Mouse (Mus musculus): Measurements from ENCODE around the gene Atg7. TPM values are rescaled to one million over a fixed set of nuclear protein-coding genes. Genes with fewer than 3 reads are reported as not detected.

Gene Atg7
- polyA plus RNA-seq, 1 experiment from 2014 or later: 16.8 TPM

GRCm38 (mm10) chr6:114737931-114738759 lies 95.2 kb downstream of the Atg7 start:
- Histone ChIP-seq H3K27ac (replicated peaks) (no peak overlapping the region), H3K27me3 (replicated peaks) (no peaks in the 10 kb centered on the region), H3K9me3 (replicated peaks) (0 out of 2 replicates have a peak, but pooled peaks cover 5% of the 10 kb centered on the region), H3K36me3 (peaks cover 11% of the 10 kb centered on the region; the same call in 1 of the 2 replicates), H3K4me3 (replicated peaks) (peak overlapping the region; percentile 26), H3K9ac (replicated peaks) (peak overlapping the region; percentile 46; the same call in 1 of the 2 replicates), H3K4me2 (peak overlapping the region; percentile 57), H3K4me1 (peaks cover 15% of the 10 kb centered on the region)
- WGBS: 15% methylated on average over 43 of the region's 46 CpGs
- peak; percentile 74 for ATAC-seq (ENCODE audit: low FRiP score)

GRCm38 (mm10) chr6:114738760-114739112 lies 95.8 kb downstream of the Atg7 start:
- H3K27ac ChIP-seq (replicated peaks): no peak overlapping the region
- no peak; the same call in 1 of the 2 replicates for ATAC-seq (ENCODE audit: low FRiP score)
- WGBS: 82% methylated on average over 4 of the region's 4 CpGs

GRCm38 (mm10) chr6:114742209-114743003 lies 99.5 kb downstream of the Atg7 start:
- 96% methylated on average over 12 of the region's 12 CpGs for WGBS
- no peak overlapping the region for H3K4me2 ChIP-seq
- H3K9me3 ChIP-seq (replicated peaks): 0 out of 2 replicates have a peak, but pooled peaks cover 5% of the 10 kb centered on the region
- H3K4me3 ChIP-seq (replicated peaks): no peak overlapping the region
- H3K27ac ChIP-seq (replicated peaks): no peak overlapping the region
- no peak for ATAC-seq (ENCODE audit: low FRiP score)
- H3K27me3 ChIP-seq (replicated peaks): no peaks in the 10 kb centered on the region
- peaks cover 10% of the 10 kb centered on the region for H3K4me1 ChIP-seq
- H3K9ac ChIP-seq (replicated peaks): no peak overlapping the region
- H3K36me3 ChIP-seq: peaks cover 11% of the 10 kb centered on the region; the same call in 1 of the 2 replicates

More at GRCm38 (mm10) chr6:114738760-114739112, 95.8 kb downstream of the Atg7 start:
- Histone ChIP-seq H3K36me3 (peaks cover 11% of the 10 kb centered on the region; the same call in 1 of the 2 replicates), H3K4me1 (peaks cover 15% of the 10 kb centered on the region), H3K9ac (replicated peaks) (peak overlapping the region; percentile 46; the same call in 1 of the 2 replicates), H3K9me3 (replicated peaks) (0 out of 2 replicates have a peak, but pooled peaks cover 5% of the 10 kb centered on the region), H3K4me2 (peak overlapping the region; percentile 57), H3K27me3 (replicated peaks) (no peaks in the 10 kb centered on the region), H3K4me3 (replicated peaks) (peak overlapping the region; percentile 26; the same call in 1 of the 2 replicates)

- peaks cover 7% of the 10 kb centered on the region for H3K4me1 ChIP-seq
- H3K9ac ChIP-seq (replicated peaks): no peak overlapping the region
- WGBS: 94% methylated on average over 8 of the region's 8 CpGs
- H3K27me3 ChIP-seq (replicated peaks): no peaks in the 10 kb centered on the region
- H3K36me3 ChIP-seq: peaks cover 11% of the 10 kb centered on the region; the same call in 1 of the 2 replicates
- H3K9me3 ChIP-seq (replicated peaks): 0 out of 2 replicates have a peak, but pooled peaks cover 5% of the 10 kb centered on the region
- no peak for ATAC-seq (ENCODE audit: low FRiP score)
- H3K27ac ChIP-seq (replicated peaks): no peak overlapping the region
- H3K4me2 ChIP-seq: no peak overlapping the region
- H3K4me3 ChIP-seq (replicated peaks): no peak overlapping the region
These were observed 100.2 kb downstream of the Atg7 start for GRCm38 (mm10) chr6:114743126-114743525.

- H3K4me1 ChIP-seq: no peaks in the 10 kb centered on the region
- H3K27ac ChIP-seq (replicated peaks): no peak overlapping the region
- ATAC-seq (ENCODE audit: low FRiP score): no peak
- H3K27me3 ChIP-seq (replicated peaks): no peaks in the 10 kb centered on the region
- H3K36me3 ChIP-seq: peaks cover 11% of the 10 kb centered on the region; the same call in 1 of the 2 replicates
- H3K4me2 ChIP-seq: no peak overlapping the region
- no peak overlapping the region for H3K4me3 ChIP-seq (replicated peaks)
- WGBS: 87% methylated on average over 2 of the region's 2 CpGs
- H3K9me3 ChIP-seq (replicated peaks): 0 out of 2 replicates have a peak, but pooled peaks cover 5% of the 10 kb centered on the region
- H3K9ac ChIP-seq (replicated peaks): no peak overlapping the region
These were observed 100.9 kb downstream of the Atg7 start for GRCm38 (mm10) chr6:114743845-114744244.

- Histone ChIP-seq H3K27me3 (replicated peaks) (no peaks in the 10 kb centered on the region), H3K9me3 (replicated peaks) (0 out of 2 replicates have a peak, but pooled peaks cover 5% of the 10 kb centered on the region), H3K36me3 (0 out of 2 replicates have a peak, but pooled peaks cover 4% of the 10 kb centered on the region), H3K4me1 (no peaks in the 10 kb centered on the region), H3K9ac (replicated peaks) (no peak overlapping the region), H3K27ac (replicated peaks) (no peak overlapping the region), H3K4me2 (no peak overlapping the region), H3K4me3 (replicated peaks) (no peak overlapping the region)
- WGBS: 80% methylated on average over 7 of the region's 7 CpGs
- no peak for ATAC-seq (ENCODE audit: low FRiP score)
These were observed 103.6 kb downstream of the Atg7 start for GRCm38 (mm10) chr6:114746439-114746974.

GRCm38 (mm10) chr6:114748419-114748818 lies 105.5 kb downstream of the Atg7 start:
- no peak overlapping the region for H3K27ac ChIP-seq (replicated peaks)
- no peaks in the 10 kb centered on the region for H3K9me3 ChIP-seq (replicated peaks)
- no peak overlapping the region for H3K4me3 ChIP-seq (replicated peaks)
- no peaks in the 10 kb centered on the region for H3K4me1 ChIP-seq
- no peak overlapping the region for H3K9ac ChIP-seq (replicated peaks)
- ATAC-seq (ENCODE audit: low FRiP score): no peak
- H3K27me3 ChIP-seq (replicated peaks): no peaks in the 10 kb centered on the region
- 77% methylated on average over 3 of the region's 3 CpGs for WGBS
- no peak overlapping the region for H3K4me2 ChIP-seq
- no peaks in the 10 kb centered on the region for H3K36me3 ChIP-seq

GRCm38 (mm10) chr6:114748882-114749281 lies 106.0 kb downstream of the Atg7 start:
- Histone ChIP-seq H3K4me3 (replicated peaks) (no peak overlapping the region), H3K27ac (replicated peaks) (no peak overlapping the region), H3K4me1 (no peaks in the 10 kb centered on the region), H3K27me3 (replicated peaks) (no peaks in the 10 kb centered on the region), H3K36me3 (no peaks in the 10 kb centered on the region), H3K9ac (replicated peaks) (no peak overlapping the region), H3K9me3 (replicated peaks) (no peaks in the 10 kb centered on the region), H3K4me2 (no peak overlapping the region)
- 95% methylated on average over 3 of the region's 3 CpGs for WGBS
- no peak for ATAC-seq (ENCODE audit: low FRiP score)

GRCm38 (mm10) chr6:114758795-114759194 lies 115.9 kb downstream of the Atg7 start:
- Histone ChIP-seq H3K36me3 (no peaks in the 10 kb centered on the region), H3K27ac (replicated peaks) (no peak overlapping the region), H3K4me1 (no peaks in the 10 kb centered on the region), H3K9me3 (replicated peaks) (no peaks in the 10 kb centered on the region), H3K9ac (replicated peaks) (no peak overlapping the region), H3K27me3 (replicated peaks) (no peaks in the 10 kb centered on the region), H3K4me3 (replicated peaks) (no peak overlapping the region), H3K4me2 (no peak overlapping the region)
- 85% methylated on average over 7 of the region's 7 CpGs for WGBS
- no peak for ATAC-seq (ENCODE audit: low FRiP score)

- H3K9ac ChIP-seq (replicated peaks): no peak overlapping the region
- ATAC-seq (ENCODE audit: low FRiP score): no peak
- WGBS: 94% methylated on average over 6 of the region's 6 CpGs
- H3K4me2 ChIP-seq: no peak overlapping the region
- H3K9me3 ChIP-seq (replicated peaks): no peaks in the 10 kb centered on the region
- H3K4me1 ChIP-seq: no peaks in the 10 kb centered on the region
- no peak overlapping the region for H3K27ac ChIP-seq (replicated peaks)
- no peaks in the 10 kb centered on the region for H3K36me3 ChIP-seq
- no peaks in the 10 kb centered on the region for H3K27me3 ChIP-seq (replicated peaks)
- H3K4me3 ChIP-seq (replicated peaks): no peak overlapping the region
These were observed 123.4 kb downstream of the Atg7 start for GRCm38 (mm10) chr6:114766314-114766713.

GRCm38 (mm10) chr6:114767710-114768109 lies 124.8 kb downstream of the Atg7 start:
- Histone ChIP-seq H3K27me3 (replicated peaks) (no peaks in the 10 kb centered on the region), H3K4me1 (no peaks in the 10 kb centered on the region), H3K27ac (replicated peaks) (no peak overlapping the region), H3K36me3 (no peaks in the 10 kb centered on the region), H3K4me3 (replicated peaks) (no peak overlapping the region), H3K4me2 (no peak overlapping the region), H3K9ac (replicated peaks) (no peak overlapping the region), H3K9me3 (replicated peaks) (no peaks in the 10 kb centered on the region)
- ATAC-seq (ENCODE audit: low FRiP score): no peak
- 54% methylated on average over 2 of the region's 2 CpGs for WGBS
